Mouse (Mus musculus) mouse trophoblast stem cell (cell line): ENCODE results near the gene Cyp2d22.
"Not testable (repeated sequence)": the region's sequence is repeated elsewhere in the genome, so short reads cannot be mapped to it uniquely, and the experiment has no call there.

Experiments
- in situ Hi-C, 2 experiments: fragments of 300-500 bp; cut with MseI, MboI; formaldehyde crosslinking; loops; 2 replicates in 1 of 2; 3 replicates in 1 of 2; pipeline ENCODE4 v1.15.1; 2025

Cyp2d22 gene

DNA sequence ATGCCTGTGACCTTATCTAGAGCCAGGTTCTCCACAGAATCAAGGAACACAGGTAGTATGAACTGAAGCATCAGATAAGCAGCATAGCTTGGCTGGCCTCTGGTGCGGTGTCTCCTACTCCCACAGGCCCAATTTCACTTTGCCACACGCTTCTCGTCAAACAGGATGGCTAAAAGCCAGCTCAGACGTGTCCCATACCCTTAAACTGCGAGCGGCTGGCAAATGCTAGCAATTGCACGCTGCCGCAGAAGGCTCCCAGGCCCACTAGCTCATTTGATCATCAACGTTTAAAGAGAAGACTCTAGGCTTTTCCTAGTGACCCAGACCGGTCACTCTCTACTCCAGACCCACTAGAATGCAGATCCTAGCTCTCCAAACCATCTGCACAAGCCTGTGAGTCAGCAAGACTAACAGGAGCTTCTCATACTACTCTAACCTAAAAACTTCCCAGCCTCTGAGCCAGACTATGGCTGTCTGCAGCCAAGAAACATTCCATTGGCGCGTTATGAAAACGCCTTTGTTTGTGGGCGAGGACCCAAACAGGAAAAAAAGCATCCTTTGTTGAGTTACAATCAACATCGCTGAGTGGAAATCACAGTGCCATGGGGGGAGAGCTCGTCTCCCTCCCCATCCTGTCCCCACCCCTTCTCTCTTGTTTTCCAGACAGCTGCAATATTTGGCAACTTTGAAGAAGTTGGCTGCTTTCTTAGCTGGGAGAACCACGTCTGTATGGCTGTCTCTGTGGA, 3.5 kb downstream of the Cyp2d22 start:
- in situ Hi-C loops = no loop called here

DNA sequence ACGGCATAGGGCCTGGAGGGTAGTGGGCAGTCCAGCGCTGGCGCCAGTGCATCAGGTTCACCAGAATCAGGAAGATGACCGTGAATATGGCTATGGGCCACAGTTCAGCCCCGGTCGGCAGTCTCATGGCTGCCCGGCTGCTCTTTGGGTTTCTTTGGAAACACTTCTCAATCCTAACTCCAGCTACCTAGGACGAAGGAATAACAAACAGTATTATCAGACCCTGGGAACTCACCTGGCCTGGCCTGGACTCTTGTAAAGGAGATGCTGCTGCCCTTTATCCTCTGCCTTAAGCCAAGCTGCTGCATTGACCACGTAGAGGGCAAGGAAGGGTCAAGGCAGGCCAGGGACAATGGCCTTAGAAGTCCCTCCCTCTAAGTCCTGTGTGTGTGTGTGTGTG, 4.2 kb downstream of the Cyp2d22 start:
- in situ Hi-C loops = no loop called here

DNA sequence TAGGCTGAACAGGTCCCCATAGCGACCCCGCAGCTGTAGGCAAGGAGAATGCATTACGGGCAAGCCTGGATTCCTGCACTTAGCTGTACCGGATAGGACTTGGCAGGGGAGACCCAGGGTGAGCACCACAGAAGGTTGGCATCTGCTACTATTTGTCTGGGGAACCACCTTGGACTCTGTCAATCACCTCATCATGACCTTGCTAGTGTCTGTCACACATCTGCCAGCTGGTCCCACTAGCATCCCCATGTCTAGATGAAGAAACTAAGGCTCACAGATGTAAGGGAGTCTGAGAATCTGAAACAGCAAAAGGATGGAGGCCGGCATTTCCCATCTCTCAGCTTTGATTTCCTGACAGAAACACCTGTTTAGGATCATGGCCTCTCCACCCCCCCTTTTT, 5.6 kb downstream of the Cyp2d22 start:
- in situ Hi-C loops = no loop called here

DNA sequence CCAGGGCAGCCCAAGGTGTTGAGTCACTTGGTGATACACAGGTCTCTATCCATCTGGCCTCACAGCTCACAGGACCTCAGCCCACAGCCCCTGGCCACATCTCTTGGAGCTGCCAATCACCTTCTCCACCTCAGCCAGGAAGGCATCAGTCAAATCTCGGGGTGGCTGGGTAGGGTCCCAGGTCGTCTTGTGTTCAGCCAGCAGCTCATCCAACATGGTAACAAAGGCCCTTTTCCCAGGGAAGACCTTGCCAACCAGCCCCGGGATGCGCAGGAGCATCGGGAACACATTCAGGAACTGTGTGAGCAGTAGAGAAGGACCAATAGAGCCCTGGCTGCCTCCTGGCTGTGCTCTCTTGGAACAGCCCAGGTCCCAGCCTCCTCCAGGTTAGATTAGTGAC, 7.1 kb downstream of the Cyp2d22 start:
- in situ Hi-C loops = no loop called here

DNA sequence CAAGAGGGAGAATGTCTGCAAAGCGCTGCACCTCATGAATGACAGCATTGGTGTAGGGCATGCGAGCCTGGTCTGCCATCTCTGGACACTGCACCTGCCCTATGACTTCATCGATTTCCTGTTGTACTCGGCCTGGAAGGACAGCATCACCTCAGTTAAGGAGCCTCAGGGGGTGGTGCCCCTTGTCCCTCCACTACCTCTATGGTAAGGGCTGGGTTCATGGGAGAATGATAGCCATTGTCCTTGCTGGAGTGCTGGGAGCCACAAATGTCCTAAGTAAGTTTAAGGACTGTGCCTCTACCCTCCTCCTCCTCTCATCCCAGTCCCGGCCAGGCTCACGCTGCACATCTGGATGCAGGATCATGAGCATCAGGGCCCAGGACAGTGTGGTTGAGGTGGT, 7.6 kb downstream of the Cyp2d22 start:
- in situ Hi-C loops = no loop called here

DNA sequence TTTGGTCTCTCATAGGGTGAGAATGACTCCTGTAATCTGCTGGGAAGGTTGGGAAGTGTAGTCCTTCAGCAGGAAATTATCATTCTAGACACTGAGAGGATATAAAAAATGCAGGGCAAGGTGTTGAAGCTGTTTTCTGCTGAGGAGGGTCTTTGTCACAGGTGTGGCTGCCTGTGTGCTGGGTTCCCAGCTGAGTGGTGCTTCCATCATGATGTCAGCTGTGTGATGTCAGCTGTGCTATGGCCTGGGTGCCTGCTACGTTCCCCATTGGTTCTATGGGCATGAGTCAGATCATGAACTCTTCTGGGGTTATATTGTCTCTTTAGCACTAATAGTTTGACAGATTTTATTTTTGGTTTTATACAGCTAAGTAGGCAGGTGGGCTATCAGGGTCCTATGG, 11.2 kb downstream of the Cyp2d22 start:
- in situ Hi-C loops = no loop called here

DNA sequence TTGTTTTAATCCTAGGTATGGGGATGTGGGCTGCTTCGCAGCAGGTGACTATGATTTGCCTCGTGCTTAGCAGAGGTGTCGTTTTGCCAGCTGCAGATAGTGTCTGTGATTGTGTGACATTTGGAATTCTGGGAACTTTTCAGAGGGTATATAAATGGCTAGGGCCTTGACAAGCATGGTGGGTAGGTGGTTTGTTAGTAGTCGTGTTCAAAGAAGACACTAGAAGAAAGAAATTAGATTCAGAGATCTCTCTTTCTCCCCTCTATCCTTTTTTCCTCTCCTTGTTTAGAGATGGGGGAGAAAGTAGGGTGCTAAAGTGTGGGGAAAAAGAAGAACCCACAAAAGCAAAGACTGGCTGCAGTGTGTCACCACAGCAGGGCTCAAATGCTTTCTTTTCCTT, 11.9 kb downstream of the Cyp2d22 start:
- in situ Hi-C loops = no loop called here

DNA sequence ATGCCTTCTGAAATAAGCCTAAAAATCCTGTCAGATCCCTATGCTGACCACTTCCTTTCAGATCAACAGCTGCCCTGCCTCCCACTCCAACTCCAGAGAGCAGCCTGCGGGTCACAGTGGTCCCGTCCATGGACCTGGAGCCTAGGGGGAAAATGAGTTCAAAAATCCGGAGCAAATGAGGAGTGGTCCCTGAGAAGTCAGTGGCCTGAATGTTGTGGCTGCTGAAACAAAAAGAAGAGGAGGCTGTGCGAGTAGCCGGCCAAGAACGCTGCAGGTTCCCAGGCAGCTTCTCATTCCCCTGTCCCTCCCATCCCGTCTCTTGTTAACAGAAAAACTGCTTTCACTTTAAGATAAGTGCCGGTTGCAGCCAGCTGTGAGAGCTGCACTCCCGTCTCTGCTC, 15.5 kb downstream of the Cyp2d22 start:
- in situ Hi-C loops = not testable (repeated sequence)

DNA sequence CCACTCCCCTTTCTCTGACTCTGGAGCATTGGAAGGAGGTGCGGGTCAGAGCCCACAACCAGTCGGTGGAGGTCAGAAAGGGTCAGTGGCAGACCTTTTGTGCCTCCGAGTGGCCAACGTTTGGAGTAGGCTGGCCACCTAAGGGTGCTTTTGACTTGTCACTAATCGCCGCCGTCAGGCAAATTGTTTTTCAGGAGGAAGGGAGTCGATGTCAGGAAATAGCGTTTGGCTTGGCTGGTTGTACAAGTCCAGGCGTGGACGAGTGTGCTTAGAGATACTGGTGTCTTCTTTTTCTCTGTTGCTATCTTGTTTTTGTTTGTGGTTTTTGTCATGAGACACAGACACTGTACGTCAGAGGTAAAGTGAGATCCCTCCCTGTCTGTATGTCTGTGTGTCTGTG, 16.3 kb downstream of the Cyp2d22 start:
- in situ Hi-C loops = not testable (repeated sequence)

DNA sequence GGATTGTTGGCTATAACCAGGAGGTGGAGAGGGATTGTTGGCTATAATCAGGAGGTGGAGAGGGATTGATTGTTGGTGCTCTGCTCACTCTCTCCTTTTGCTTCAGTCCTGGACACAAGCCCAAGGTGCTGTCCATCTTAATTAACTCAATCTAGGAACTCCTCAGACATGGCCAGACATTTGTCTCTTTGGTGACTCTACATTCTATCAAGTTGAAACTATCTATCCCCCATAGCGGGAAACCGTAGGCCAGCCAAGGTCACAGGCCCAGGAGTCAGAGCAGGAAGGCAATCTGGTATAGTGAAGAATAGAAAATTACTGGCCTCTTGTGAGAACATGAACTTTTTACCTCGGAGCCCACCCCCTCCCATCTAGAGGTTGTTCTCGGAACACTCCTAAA, 17.8 kb downstream of the Cyp2d22 start:
- in situ Hi-C loops = no loop called here

DNA sequence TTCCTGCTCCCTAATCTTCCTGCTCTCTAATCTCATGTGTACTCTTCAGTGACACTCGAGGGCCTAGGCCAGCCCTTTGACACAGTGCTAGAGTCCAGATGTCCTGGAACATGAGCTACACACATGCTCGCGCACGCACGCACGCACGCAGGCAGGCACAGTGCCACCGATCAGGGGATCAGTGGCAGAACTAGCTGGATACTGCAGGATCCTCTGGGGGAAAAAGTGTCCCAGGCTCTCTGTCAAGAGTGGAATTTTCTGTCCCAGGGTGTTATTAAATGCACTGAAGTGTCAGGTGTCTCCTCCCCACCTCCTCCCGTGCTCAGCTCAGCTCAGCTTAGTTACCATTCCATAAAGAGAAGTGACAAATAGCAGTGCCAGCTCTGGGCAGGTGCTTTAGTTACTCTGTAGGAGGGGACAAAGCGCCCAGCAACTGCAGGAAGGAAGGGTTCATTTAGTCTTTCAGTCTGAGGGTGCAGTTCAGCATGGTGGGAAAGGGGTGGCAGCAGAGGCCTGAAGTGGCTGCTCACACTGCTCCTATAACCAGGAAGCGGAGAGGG, 18.5 kb downstream of the Cyp2d22 start:
- in situ Hi-C loops = no loop called here

DNA sequence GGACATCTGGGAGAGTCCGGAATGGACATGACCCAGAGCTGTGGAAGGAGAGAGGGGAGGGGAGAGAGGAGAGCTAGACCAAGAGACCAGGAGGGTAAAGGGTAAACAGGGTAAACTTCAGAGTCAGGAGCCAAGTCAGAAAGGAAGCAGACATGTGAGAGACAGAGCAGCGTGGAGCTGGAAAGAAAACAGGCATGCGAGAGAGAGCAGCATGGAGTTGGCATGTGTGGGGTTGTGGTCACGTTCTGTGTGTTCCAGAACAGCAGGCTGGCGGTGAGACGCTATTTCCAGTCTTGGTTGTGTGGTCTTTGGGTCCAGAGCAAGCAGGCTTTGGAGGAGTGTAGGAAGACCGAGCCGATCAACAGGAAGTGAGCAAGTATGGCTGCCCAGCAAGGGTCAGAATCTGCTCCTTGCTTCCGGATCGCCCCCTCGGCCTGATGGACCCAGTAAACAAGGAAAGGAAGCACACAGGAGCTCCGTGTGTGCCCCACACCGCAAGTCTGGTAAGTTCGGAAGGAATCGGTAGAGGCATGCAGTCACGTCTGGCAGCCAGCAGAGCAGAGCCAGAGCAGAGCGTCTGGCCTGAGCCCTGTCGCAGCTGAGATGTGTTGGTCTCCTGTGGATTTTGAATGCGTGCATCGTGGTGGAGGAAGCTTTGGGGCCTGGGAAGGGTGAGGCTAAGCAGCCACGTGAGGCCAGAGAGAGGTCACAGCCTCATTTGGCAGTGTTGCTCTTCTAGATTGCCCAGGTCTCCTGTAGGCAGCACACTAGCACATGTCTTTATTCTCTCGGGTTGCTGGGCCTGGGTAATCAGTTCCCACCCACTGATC, 21.4 kb downstream of the Cyp2d22 start:
- in situ Hi-C loops = no loop called here

DNA sequence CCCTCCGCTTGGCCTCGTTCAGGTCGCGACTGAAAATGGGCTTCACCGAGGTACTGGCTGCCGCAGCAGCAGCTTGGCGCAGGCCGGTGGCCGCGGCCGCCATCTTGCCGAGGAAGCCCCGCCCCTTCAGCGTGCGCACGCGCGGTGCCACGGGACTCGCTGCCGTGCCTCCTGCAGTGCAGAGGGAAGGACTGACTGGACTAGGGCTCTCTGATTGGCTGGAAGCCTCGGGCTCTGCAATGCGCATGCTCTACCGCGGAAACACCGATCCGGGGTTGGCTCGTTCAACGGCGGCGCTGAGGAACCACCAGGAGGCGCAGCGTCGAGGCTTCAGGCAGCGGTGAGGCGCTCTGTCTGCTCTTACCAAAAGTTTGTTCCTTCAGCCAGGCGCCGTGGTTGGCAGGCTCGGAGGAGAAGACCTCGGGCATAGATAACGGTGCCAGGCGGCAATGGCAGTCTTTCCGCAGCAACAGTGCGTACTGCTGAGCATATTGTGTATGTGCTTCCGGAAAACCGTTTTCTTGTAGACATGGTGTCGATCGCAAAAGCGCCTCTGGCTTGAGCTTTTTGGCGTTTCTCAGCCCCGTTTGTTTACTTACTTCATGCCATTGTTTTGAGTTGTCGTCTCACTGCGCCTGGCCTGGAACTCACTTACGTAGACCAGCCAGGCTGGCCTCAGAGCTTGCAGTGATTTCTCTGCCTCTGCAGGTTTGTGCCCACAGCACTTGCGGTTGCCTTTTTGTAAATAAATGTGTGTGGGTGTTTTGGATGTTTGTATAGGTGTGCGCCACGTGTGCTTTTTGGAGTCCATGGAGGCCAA, 25.7 kb downstream of the Cyp2d22 start, which contains the start of gene Ndufa6:
TSS of gene Ndufa6 (minus strand) at position 197 of the 820 bp plus-strand sequence.
- in situ Hi-C loops = no loop called here

DNA sequence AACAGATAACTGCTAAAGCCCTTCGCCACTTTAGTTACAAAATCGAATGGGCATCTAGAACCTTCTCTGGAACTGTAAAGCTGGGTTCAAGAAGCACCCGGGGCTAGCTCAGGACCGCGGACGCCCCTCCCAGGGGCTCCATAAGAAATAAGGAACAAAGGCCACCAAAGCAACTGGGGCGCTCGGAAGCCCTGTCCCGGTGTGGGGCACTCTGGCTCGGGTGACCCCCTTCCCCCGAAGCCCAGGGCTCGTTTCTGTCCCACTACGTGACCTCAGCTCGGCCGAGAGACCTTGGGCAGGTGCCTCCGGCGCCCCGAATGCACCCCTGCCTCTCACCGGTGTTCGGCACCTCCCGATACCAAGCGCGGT, 26.3 kb downstream of the Cyp2d22 start:
- in situ Hi-C loops = no loop called here

DNA sequence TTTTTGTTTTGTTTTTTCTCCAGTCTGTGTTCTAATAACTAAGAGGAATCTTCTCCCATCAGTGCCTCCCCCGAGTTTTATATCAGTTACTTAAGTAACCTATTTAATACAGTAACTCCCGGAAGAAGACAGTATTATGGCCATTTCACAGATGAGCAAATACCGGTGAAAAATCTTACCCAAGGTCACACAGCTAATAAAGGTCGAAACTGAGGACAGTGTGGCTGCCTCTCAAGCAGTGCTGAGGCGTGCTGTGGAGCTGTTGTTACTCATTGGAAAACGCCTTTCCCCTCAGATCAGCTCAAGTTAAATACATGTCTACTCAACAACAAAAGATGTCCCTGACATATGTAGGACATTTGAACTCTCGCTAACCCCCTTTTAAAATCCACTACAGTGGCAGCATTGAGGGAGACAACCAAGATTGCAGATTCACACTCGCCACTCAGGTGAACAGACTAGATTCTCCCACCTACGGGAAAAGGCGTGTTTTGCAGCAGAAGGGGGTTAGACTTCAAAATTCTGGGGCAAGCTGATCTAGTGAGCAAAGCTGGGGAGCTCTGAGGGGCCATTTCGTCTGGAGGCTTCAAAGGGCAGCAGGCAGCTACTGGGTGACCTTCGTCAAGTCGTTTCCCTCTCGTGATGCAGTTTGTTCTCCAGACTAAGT, 26.8 kb downstream of the Cyp2d22 start:
- in situ Hi-C loops = no loop called here

DNA sequence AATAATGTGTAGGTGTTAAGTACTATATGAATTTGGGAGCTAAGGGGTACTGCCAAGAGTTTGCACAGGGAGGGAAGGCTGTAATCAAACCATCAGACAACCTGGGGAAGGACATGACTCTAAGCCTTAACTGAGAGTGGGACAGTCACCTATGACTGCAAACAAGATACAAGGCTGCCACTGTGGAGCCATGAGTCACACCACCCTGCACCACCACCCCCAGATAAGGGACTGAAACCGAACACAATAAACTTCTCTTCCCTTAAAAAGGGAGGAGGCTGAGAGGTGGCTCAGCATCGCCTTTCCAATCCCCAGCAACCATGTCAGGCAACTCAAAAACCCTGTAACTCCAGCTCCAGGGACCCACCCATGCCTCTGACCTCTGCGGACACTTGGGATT, 28.6 kb downstream of the Cyp2d22 start:
- in situ Hi-C loops = no loop called here

DNA sequence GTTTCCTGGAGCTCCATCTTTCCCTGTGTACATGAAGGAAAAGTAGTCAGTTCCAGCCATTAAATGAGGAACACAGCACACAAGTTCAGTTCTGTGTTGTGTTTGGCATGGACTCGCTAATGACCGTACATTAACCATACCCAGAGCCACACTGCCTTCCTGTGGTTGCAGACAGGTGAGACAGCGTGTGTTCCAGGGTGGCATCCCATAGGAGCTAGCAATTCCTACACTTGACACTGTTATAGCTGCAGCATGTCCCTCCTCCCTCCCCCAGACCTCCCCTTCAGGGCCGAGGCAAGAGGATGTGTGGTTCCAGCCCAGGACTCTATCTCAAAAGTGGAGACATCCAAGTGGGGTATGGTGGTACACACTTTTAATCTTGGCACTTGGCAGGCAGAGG, 29.7 kb downstream of the Cyp2d22 start:
- in situ Hi-C loops = no loop called here

DNA sequence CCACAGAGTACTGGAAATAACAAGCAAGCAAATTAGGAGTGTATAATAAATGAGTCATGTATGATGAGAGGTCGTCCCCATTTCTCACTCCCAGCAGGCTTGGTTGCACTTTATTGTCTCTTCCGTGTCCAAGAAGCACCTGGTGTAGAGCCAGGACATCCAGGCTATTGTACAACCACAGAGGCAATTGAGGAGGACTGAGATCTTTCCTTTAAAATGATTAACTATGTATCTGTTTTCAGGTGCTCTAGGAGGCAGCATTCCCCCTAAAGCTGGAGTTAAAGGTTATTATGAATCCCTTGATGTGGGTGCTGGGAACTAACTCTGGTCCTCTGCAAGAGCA, 31.1 kb downstream of the Cyp2d22 start:
- in situ Hi-C loops = no loop called here

DNA sequence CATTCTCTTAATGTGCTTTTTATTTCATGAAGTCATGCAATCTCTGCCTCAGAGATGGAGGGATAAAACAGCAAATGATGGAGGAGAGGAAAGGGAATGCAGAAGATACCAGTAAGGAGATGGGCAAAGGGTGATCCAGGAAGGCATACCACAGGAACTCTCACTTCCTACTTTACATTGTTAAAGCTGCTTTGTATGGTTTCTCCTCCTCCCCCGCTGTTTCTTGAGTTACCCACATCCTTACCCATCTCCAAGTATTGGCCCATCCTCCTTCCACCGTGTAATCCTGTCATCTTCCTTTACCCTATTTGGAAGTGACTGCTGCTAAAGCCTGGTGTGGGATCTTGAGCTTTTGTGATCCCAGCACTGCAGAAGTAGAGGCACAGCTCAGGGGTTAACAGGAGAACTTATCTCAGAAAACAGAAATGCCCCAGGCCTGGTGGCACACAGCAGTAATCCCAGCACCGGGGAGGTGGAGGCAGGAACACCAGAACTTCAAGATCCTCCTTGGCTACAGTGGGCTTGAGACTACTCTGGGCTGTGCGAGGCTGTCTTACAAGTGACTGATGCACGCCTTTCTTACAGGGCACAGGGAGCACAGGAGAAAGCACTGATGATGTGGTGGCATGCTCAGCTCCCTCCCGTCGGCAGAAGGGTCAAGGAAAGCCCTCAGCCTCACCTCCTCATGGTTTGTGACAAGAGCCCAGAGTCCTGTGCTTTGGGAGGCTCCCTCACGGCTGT, 31.6 kb downstream of the Cyp2d22 start:
- in situ Hi-C loops = no loop called here

DNA sequence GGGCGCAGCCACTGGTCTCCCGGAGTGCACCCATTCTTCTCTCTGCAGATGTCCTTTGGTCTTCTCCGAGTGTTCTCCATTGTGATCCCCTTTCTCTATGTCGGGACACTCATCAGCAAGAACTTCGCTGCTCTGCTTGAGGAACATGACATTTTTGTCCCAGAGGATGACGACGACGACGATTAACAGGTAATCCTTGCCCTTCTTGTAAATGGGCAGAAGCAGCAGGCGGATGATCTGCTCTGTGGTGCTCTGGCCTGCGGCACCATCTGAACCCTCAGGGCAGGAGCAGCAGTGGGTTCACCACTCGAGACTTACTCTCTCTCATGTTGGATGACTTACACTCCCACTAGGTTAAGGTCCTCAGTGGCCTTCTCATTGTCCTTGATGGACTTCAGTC, 32.2 kb downstream of the Cyp2d22 start:
- in situ Hi-C loops = no loop called here

DNA sequence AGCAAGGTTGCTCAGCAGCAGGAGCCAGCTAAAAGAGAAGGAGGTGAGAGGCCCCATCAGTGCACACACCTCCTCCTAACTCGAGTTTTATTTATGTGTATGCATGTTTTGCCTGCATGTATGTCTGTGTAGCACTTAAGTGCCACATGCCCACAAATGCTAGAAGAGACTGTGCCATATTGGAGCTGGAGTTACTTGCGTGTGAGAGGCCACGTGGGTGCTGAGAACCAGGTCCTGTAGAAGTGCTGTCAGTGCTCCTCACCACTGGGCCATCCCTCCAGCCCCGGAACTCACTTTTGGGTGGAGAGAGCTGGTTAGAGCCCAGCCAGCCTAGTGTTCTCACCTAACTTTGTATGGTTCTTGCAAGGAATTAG, 32.8 kb downstream of the Cyp2d22 start:
- in situ Hi-C loops = no loop called here
